Mouse (Mus musculus) myocyte (in vitro differentiated cells): Measurements from ENCODE around the gene Olfr1013.

ENCODE experiments used
- POLR2A ChIP-seq: IDR thresholded peaks from one replicate; pipeline ENCODE4 v1.6.1; 2011; ENCODE audit warnings: low read depth, mild to moderate bottlenecking, control low read depth, moderate library complexity; ENCODE audit not compliant: insufficient read length
- TCF12 ChIP-seq: IDR thresholded peaks from one replicate; pipeline ENCODE4 v1.6.1; 2011; ENCODE audit warnings: mild to moderate bottlenecking, control low read depth; ENCODE audit not compliant: poor library complexity, insufficient read depth, severe bottlenecking

- no peak for TF ChIP-seq TCF12
- TF ChIP-seq POLR2A: no peak
Measured at GRCm38 (mm10) chr2:85772413-85772812, 5.5 kb downstream of the Olfr1013 start, which contains the start of gene Olfr1014.
